Mouse (Mus musculus) ES-E14 (cell line): Measurements from ENCODE around the gene Fam19a3. TPM values are rescaled to one million over a fixed set of nuclear protein-coding genes. Genes with fewer than 3 reads are reported as not detected.

Experiments
- DNase-seq: peaks from one replicate; pipeline ENCODE4 v3.0.0-alpha.2; 2013; ENCODE audit warnings: low read depth, low spot score
- H3K27ac ChIP-seq: 2 replicates; pipeline ENCODE4 v1.5.1; 2012; ENCODE audit warnings: low read depth, mild to moderate bottlenecking, low read length, moderate library complexity, mixed read lengths; ENCODE audit not compliant: poor library complexity, insufficient read depth, severe bottlenecking
- H3K36me3 ChIP-seq: 2 replicates; pipeline ENCODE4 v1.6.1; 2012; ENCODE audit warnings: mild to moderate bottlenecking, low read length, moderate library complexity, mixed read lengths; ENCODE audit not compliant: control insufficient read depth, poor library complexity, insufficient read depth, severe bottlenecking
- H3K4me1 ChIP-seq, 2 experiments: fragments of 150-350 bp in 1 of 2; sonication (generic) in 1 of 2; 2 replicates each; pipeline ENCODE4 v1.6.1; 2012; ENCODE audit warnings: low read length in 2 of 2, mild to moderate bottlenecking in 1 of 2, mixed read lengths in 1 of 2; ENCODE audit not compliant: control insufficient read depth in 2 of 2, insufficient read depth in 2 of 2, poor library complexity in 1 of 2
- H3K4me3 ChIP-seq, 2 experiments: fragments of 150-350 bp in 1 of 2; sonication (generic) in 1 of 2; 2 replicates each; pipeline ENCODE4 v1.5.1; 2012; ENCODE audit warnings: low read length in 2 of 2, low read depth in 1 of 2, mild to moderate bottlenecking in 1 of 2, mixed read lengths in 1 of 2; ENCODE audit not compliant: insufficient read depth in 1 of 2, poor library complexity in 1 of 2, severe bottlenecking in 1 of 2
- H3K9ac ChIP-seq: 2 replicates; pipeline ENCODE4 v1.6.1; 2012; ENCODE audit warnings: low read depth, mild to moderate bottlenecking, low read length, mixed read lengths; ENCODE audit not compliant: poor library complexity, insufficient read depth, severe bottlenecking
- H3K9me3 ChIP-seq: fragments of 150-350 bp; sonication (generic); 2 replicates; pipeline ENCODE4 v1.6.1; 2012; ENCODE audit warnings: low read depth, mild to moderate bottlenecking, low read length; ENCODE audit not compliant: control insufficient read depth, insufficient read depth
- CHD2 ChIP-seq: IDR thresholded peaks from 2 replicates; pipeline ENCODE4 v1.6.1; 2014; ENCODE audit warnings: mild to moderate bottlenecking, low read depth, low read length, inconsistent platforms
- HCFC1 ChIP-seq: IDR thresholded peaks from 2 replicates; pipeline ENCODE4 v1.6.1; 2012; ENCODE audit warnings: low read length, inconsistent platforms, borderline replicate concordance; ENCODE audit not compliant: insufficient read depth
- MAFK ChIP-seq: IDR thresholded peaks from 2 replicates; pipeline ENCODE4 v1.6.1; 2014; ENCODE audit warnings: mild to moderate bottlenecking, low read depth, low read length, inconsistent platforms; ENCODE audit not compliant: insufficient read depth
- ZC3H11A ChIP-seq: IDR thresholded peaks from 2 replicates; pipeline ENCODE4 v1.6.1; 2012; ENCODE audit warnings: low read depth, mild to moderate bottlenecking, inconsistent platforms, low read length, borderline replicate concordance
- ZNF384 ChIP-seq: IDR thresholded peaks from 2 replicates; pipeline ENCODE4 v1.6.1; 2012; ENCODE audit warnings: low read depth, low read length, inconsistent platforms
- in situ Hi-C, 2 experiments: fragments of 600-800 bp; cut with MboI; formaldehyde crosslinking; loops; one replicate each; pipeline ENCODE4 v1.15.1; 2025; ENCODE audit warnings: low sequenced_read_pairs in 2 of 2, inconsistent platforms in 1 of 2; ENCODE audit not compliant: unreplicated experiment in 2 of 2
- total RNA-seq: library from RNA; depleted of rRNA; stranded (reverse); fragments of 300-350 nt; gene quantifications from 2 replicates; pipeline ENCODE4 v1.2.3, GENCODE M21; 2012; rRNA removed

The Fam19a3 gene
- 0.13 and 0.16 TPM in 2 replicates for total RNA-seq

DNA sequence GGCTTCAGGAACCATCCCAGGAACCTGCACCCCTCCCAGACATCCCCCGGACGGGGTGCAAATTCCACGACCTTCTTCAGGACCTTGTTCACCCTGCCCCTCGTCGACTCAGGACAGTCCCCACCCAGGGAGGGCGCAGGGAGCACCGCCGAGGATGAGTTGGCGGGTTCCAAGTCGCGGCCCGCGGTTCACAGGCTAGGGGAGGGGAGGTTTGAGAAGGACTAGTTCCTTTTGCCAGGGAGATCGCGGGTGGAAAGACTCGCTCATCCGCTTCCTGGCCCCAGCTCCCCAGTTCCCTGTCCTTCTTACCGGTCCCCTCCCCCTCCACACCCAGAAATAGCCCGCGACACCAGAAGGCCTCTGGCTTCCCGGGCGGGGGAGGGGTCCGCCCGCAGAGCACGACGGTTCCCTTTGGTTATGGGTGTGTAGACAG is at the start of gene Fam19a3:
Gene Fam19a3 (minus strand): TSS at position 370 of the 433 bp plus-strand sequence.
- no peaks in the 10 kb centered on the region for H3K9me3 ChIP-seq
- peak within 1 kb of the TSS; percentile 17; the same call in 1 of the 2 replicates for H3K27ac ChIP-seq
- in situ Hi-C loops = no loop called here
- H3K4me1 ChIP-seq = peaks cover 5 to 22% of the 10 kb centered on the region in 2 experiments; a peak in 3 of 4 replicates
- DNase-seq = no peak
- H3K9ac ChIP-seq = peak within 1 kb of the TSS; percentile 84
- peaks cover 7% of the 10 kb centered on the region for H3K36me3 ChIP-seq
- no peak for TF ChIP-seq ZNF384
- TF ChIP-seq HCFC1 = no peak
- TF ChIP-seq MAFK = no peak
- no peak for TF ChIP-seq ZC3H11A
- no peak for TF ChIP-seq CHD2
- peak within 1 kb of the TSS; percentile 92 to 93 for H3K4me3 ChIP-seq

DNA sequence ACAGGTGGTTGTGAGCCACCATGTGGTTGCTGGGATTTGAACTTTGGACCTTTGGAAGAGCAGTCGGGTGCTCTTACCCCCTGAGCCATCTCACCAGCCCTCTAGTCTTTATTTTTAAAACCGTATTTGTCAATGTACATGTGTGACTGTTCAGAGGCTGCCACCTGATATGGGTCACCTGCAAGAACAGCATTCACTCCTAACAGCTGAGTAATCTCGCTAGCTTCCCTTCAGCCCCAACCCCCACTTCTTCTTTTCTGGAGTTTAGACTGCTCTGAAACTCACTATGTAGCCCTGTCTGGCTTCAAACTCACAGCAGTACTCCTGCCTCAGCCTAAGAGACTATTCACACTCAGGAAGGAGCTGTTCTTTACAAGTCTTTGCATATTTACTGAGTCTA is 40.8 kb upstream of the Fam19a3 start:
- DNase-seq = no peak
- Histone ChIP-seq H3K4me1 (peaks cover 4 to 5% of the 10 kb centered on the region in 2 experiments; a peak in 3 of 4 replicates), H3K36me3 (peaks cover 2% of the 10 kb centered on the region; the same call in 1 of the 2 replicates), H3K9ac (no peak overlapping the region), H3K4me3 (no peak overlapping the region), H3K9me3 (no peaks in the 10 kb centered on the region), H3K27ac (no peak overlapping the region)
- in situ Hi-C loops = no loop called here
- TF ChIP-seq HCFC1 (no peak), MAFK (no peak), CHD2 (no peak), ZC3H11A (no peak), ZNF384 (no peak)

DNA sequence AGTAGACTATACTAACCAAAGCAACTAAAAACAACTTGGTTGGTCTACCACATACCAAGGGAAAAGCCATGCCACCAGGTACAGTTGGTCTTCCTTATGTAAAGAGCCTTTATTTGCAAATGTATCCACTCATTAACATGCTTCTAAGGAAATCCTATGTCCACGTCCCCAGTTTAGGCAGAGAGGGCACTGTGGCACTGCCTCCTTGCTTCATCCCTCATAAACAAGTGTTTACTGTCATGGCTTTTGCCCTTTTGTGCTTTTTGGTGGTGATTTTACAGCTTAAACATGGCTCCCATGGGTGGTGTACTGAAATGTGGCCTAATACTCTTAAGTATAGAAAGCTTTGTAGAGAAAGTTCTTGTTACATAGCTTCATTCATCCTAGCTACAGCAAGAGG is 38.8 kb upstream of the Fam19a3 start:
- in situ Hi-C loops = no loop called here
- H3K4me1 ChIP-seq = peaks cover 11 to 13% of the 10 kb centered on the region in 2 experiments; a peak in 3 of 4 replicates
- no peak overlapping the region; the same call in 1 of the 2 replicates for H3K27ac ChIP-seq
- TF ChIP-seq HCFC1 = no peak
- TF ChIP-seq ZC3H11A = no peak
- no peak for TF ChIP-seq CHD2
- no peak for TF ChIP-seq MAFK
- TF ChIP-seq ZNF384 = no peak
- no peak for DNase-seq
- no peak overlapping the region for H3K4me3 ChIP-seq
- no peaks in the 10 kb centered on the region for H3K9me3 ChIP-seq
- H3K36me3 ChIP-seq = peaks cover 2% of the 10 kb centered on the region; the same call in 1 of the 2 replicates
- no peak overlapping the region for H3K9ac ChIP-seq

DNA sequence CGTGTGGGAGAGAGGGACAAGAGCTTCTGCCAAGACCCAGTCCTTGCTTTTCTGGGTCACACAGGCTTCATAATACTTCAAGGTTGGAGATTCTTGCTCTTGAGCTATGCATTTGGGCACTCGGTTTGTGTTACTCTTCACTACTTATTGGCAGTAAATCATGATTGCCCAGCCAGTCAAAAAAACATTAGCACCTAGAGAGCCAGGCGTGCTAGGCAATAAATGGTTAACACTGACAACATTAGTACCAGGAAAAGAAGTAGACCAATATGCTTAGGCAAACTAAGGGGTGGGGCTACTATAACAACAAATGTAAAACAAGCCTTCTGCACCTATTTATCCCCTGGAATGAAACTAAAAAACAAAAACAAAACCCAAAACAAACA is 37.1 kb upstream of the Fam19a3 start:
- TF ChIP-seq HCFC1 (no peak), ZNF384 (no peak), ZC3H11A (no peak), CHD2 (no peak), MAFK (no peak)
- no peak for DNase-seq
- in situ Hi-C loops = no loop called here

GRCm38 (mm10) chr3:104817991-104818748 is 36.5 kb upstream of the Fam19a3 start, which contains the start of gene Mov10:
TSS of gene Mov10 (minus strand) at chr3:104818563.
- Histone ChIP-seq H3K9me3 (no peaks in the 10 kb centered on the region), H3K27ac (peak within 1 kb of the TSS; percentile 76), H3K9ac (peak within 1 kb of the TSS; percentile 72), H3K4me1 (peaks cover 16 to 17% of the 10 kb centered on the region in 2 experiments; a peak in 3 of 4 replicates), H3K36me3 (no peaks in the 10 kb centered on the region), H3K4me3 (peak within 1 kb of the TSS; percentile 77 to 91)
- no peak for TF ChIP-seq MAFK
- TF ChIP-seq ZC3H11A = no peak
- TF ChIP-seq HCFC1 = no peak
- TF ChIP-seq CHD2 = no peak
- TF ChIP-seq ZNF384 = no peak
- peak; percentile 89 for DNase-seq
- in situ Hi-C loops = no loop called here

More for the DNA sequence above, 37.1 kb upstream of the Fam19a3 start:
- Histone ChIP-seq H3K27ac (peak overlapping the region; percentile 76; the same call in 1 of the 2 replicates), H3K9ac (peak overlapping the region; percentile 72; the same call in 1 of the 2 replicates), H3K4me3 (peak overlapping the region; percentile 77 to 91), H3K9me3 (no peaks in the 10 kb centered on the region), H3K36me3 (no peaks in the 10 kb centered on the region), H3K4me1 (peaks cover 16 to 17% of the 10 kb centered on the region in 2 experiments; a peak in 3 of 4 replicates)
